Comparison of ENCODE assay signal across 11 mouse cellular contexts in genomic region chr2:52557503-52558275, GRCm38 (mm10).
A peak's percentile ranks its signal among the peaks of the same experiment; 100 is the strongest.
DNase-seq lines count a peak whose midpoint lies in the region; ATAC-seq and TF ChIP-seq lines count a peak whose summit lies in the region.
"Had no signal": no experiment of that assay in that cellular context is flagged by ENCODE, and none has a peak within 500 bp of the region (broad histone marks: within the 10 kb centered on the region; RNA-seq: fewer than 3 reads in every experiment).

No protein-coding gene starts in this region.

- H3K27ac ChIP-seq in neural tube, embryonic 11.5 days (ENCODE audit: low read depth, low read length): 0 out of 2 replicates have a peak overlapping the region, but pooled peaks have one; percentile 9
- peak overlapping the region; percentile 62 for H3K27ac ChIP-seq in hindbrain, postnatal 0 days
- peak overlapping the region; percentile 67 for H3K27ac ChIP-seq in olfactory bulb, adult 2 months (ENCODE audit: insufficient read depth, low read depth, low read length)
- H3K27ac ChIP-seq: embryonic facial prominence, embryonic 15.5 days; limb, embryonic 10.5 days had no signal

- no peaks in the 10 kb centered on the region for H3K27me3 ChIP-seq in neural tube, embryonic 11.5 days (ENCODE audit: control insufficient read depth, insufficient read depth, low read length)
- no peaks in the 10 kb centered on the region for H3K27me3 ChIP-seq in hindbrain, postnatal 0 days (ENCODE audit: insufficient read depth, low read length)
- H3K27me3 ChIP-seq: embryonic facial prominence, embryonic 15.5 days had no signal

- no peaks in the 10 kb centered on the region for H3K9me3 ChIP-seq in neural tube, embryonic 11.5 days (ENCODE audit: control insufficient read depth, low read length)
- H3K9me3 ChIP-seq in hindbrain, postnatal 0 days (ENCODE audit: low read length): no peaks in the 10 kb centered on the region
- H3K9me3 ChIP-seq: embryonic facial prominence, embryonic 15.5 days; limb, embryonic 10.5 days had no signal

- H3K4me3 ChIP-seq in neural tube, embryonic 11.5 days (ENCODE audit: low read depth, low read length): peak overlapping the region; percentile 3
- peak overlapping the region; percentile 49 for H3K4me3 ChIP-seq in hindbrain, postnatal 0 days (ENCODE audit: low read length)
- H3K4me3 ChIP-seq in olfactory bulb, adult 2 months (ENCODE audit: insufficient read depth, low read depth, low read length): peak overlapping the region; percentile 58
- H3K4me3 ChIP-seq: embryonic facial prominence, embryonic 15.5 days; limb, embryonic 10.5 days had no signal

- no peaks in the 10 kb centered on the region for H3K4me1 ChIP-seq in neural tube, embryonic 11.5 days (ENCODE audit: control insufficient read depth, insufficient read depth, low read length)
- peaks cover 3% of the 10 kb centered on the region; the same call in 1 of the 2 replicates for H3K4me1 ChIP-seq in hindbrain, postnatal 0 days (ENCODE audit: insufficient read depth, low read length)
- H3K4me1 ChIP-seq in olfactory bulb, adult 2 months (ENCODE audit: control insufficient read depth, insufficient read depth, low read length): peaks cover 9% of the 10 kb centered on the region; the same call in 1 of the 2 replicates
- H3K4me1 ChIP-seq: embryonic facial prominence, embryonic 15.5 days; limb, embryonic 10.5 days had no signal

- H3K9ac ChIP-seq in neural tube, embryonic 11.5 days (ENCODE audit: low read length): peak overlapping the region; percentile 10
- H3K9ac ChIP-seq in hindbrain, postnatal 0 days (replicated peaks; ENCODE audit: low read length): peak overlapping the region; percentile 63; the same call in 1 of the 2 replicates
- H3K9ac ChIP-seq: embryonic facial prominence, embryonic 15.5 days had no signal

- 51% methylated on average over 12 of the region's 12 CpGs for WGBS in neural tube, embryonic 11.5 days
- WGBS in hindbrain, postnatal 0 days: 13% methylated on average over 12 of the region's 12 CpGs
- WGBS in olfactory bulb, adult 2 months: 11% methylated on average over 12 of the region's 12 CpGs

- TF ChIP-seq POLR2A in olfactory bulb, adult 2 months (IDR thresholded peaks at IDR 0.05; ENCODE audit: insufficient read depth, low read depth, low read length): no peak

- no peak for ATAC-seq in cerebellum, adult (ENCODE audit: insufficient number of reproducible peaks, low FRiP score, low TSS enrichment)
- ATAC-seq in neural tube, embryonic 11.5 days (ENCODE audit: insufficient read depth, low FRiP score, low TSS enrichment): peak; percentile 68
- peak; percentile 78 for ATAC-seq in hindbrain, postnatal 0 days

- H3K4me2 ChIP-seq in neural tube, embryonic 11.5 days (ENCODE audit: low read depth): peak overlapping the region; percentile 28
- H3K4me2 ChIP-seq in hindbrain, postnatal 0 days (ENCODE audit: low read depth, low read length): peak overlapping the region; percentile 62
- H3K4me2 ChIP-seq: embryonic facial prominence, embryonic 15.5 days had no signal

- TF ChIP-seq CTCF in hindbrain, postnatal 0 days (IDR thresholded peaks at IDR 0.05; ENCODE audit: low read depth): no peak
- no peak for TF ChIP-seq CTCF in olfactory bulb, adult 2 months (IDR thresholded peaks at IDR 0.05; ENCODE audit: insufficient read depth, low read depth, low read length)

- H3K36me3 ChIP-seq in neural tube, embryonic 11.5 days (ENCODE audit: control insufficient read depth, insufficient read depth, low read length): no peaks in the 10 kb centered on the region
- H3K36me3 ChIP-seq in hindbrain, postnatal 0 days (ENCODE audit: insufficient read depth, low read length): no peaks in the 10 kb centered on the region
- H3K36me3 ChIP-seq: embryonic facial prominence, embryonic 15.5 days; limb, embryonic 10.5 days had no signal

- DNase-seq in cerebellum, adult 11 months: peak; percentile 43
- peak; percentile 27 for DNase-seq in neural tube, embryonic 11.5 days (ENCODE audit: low spot score)
- DNase-seq in neural tube, embryonic 10.5 days (ENCODE audit: extremely low spot score, low spot score): no peak
- peak; percentile 61 for DNase-seq in hindbrain, postnatal 0 days (ENCODE audit: low spot score)
- DNase-seq in lung, postnatal 36 days: no peak
- DNase-seq in gastrocnemius, postnatal 25 days: no peak
- DNase-seq: thymus, adult 18-20 months had no signal

Comparison
In these comparisons a context has a peak if more than half of its experiments do, and no peak if none do; other contexts are left out.
1. DNase-seq: peak in cerebellum, adult 11 months (single experiment), neural tube, embryonic 11.5 days (single experiment) and hindbrain, postnatal 0 days (single experiment); none in neural tube, embryonic 10.5 days (single experiment), lung, postnatal 36 days (single experiment) and gastrocnemius, postnatal 25 days (single experiment).
2. H3K27ac ChIP-seq: peak in every context shown above with its lines; median percentile 67 in olfactory bulb, adult 2 months; 62 in hindbrain, postnatal 0 days; 9 in neural tube, embryonic 11.5 days.
3. H3K4me3 ChIP-seq: peak in every context shown above with its lines; median percentile 58 in olfactory bulb, adult 2 months; 49 in hindbrain, postnatal 0 days; 3 in neural tube, embryonic 11.5 days.